Mouse (Mus musculus) liver, adult 2 months (tissue): ENCODE data around the gene Phc1.

Source experiments
- CTCF ChIP-seq: fragments of 200-500 bp; IDR thresholded peaks from 2 replicates; pipeline ENCODE4 v1.5.1; 2011; ENCODE audit warnings: low read depth, low read length, control low read depth
- POLR2A ChIP-seq: fragments of 200-500 bp; IDR thresholded peaks from 2 replicates; pipeline ENCODE4 v1.6.1; 2011; ENCODE audit warnings: low read length, control low read depth; ENCODE audit not compliant: insufficient read depth; ENCODE audit errors: extremely low read depth

DNA sequence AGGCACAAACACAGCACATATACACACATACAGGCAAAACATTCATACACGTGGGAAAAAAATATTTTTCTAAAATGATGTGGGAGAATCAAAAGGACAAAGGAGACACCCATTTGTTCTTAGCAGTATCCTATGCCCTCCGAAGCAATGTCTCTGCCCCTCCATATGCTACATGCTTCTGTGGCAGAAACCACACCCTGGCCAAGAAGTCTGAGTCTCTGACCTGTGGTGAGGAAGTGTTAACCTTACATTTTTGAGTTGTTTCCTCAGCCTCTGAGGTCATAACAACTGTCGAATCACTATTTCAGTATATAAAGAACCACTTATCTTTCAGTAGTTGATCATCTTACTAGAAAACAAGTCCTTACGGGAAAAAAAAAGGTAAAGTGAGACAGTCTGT, 37.7 kb downstream of the Phc1 start:
- TF ChIP-seq CTCF (no peak), POLR2A (no peak)
